9 mouse cellular contexts compared by ENCODE assay signal in genomic region chr8:108885450-108885849, GRCm38 (mm10).
DNase-seq lines count a peak whose midpoint lies in the region; ATAC-seq lines count a peak whose summit lies in the region.
"Had no signal": no experiment of that assay in that cellular context is flagged by ENCODE, and none has a peak within 500 bp of the region (broad histone marks: within the 10 kb centered on the region; RNA-seq: fewer than 3 reads in every experiment).

No protein-coding gene starts in this region.

- no peak overlapping the region for H3K9ac ChIP-seq in intestine, embryonic 15.5 days
- H3K9ac ChIP-seq: liver, embryonic 13.5 days had no signal

- peaks cover 8% of the 10 kb centered on the region; the same call in 1 of the 2 replicates for H3K27me3 ChIP-seq in embryonic facial prominence, embryonic 10.5 days (replicated peaks; ENCODE audit: low read depth, poor library complexity, severe bottlenecking)
- H3K27me3 ChIP-seq in intestine, embryonic 15.5 days (replicated peaks), result no peaks in the 10 kb centered on the region
- peaks cover 12% of the 10 kb centered on the region; the same call in 1 of the 2 replicates for H3K27me3 ChIP-seq in midbrain, embryonic 10.5 days (ENCODE audit: low read depth, poor library complexity, severe bottlenecking)
- H3K27me3 ChIP-seq: liver, embryonic 13.5 days had no signal

- no peak overlapping the region for H3K4me2 ChIP-seq in intestine, embryonic 15.5 days (replicated peaks)
- H3K4me2 ChIP-seq: liver, embryonic 13.5 days had no signal

- ATAC-seq in intestine, embryonic 15.5 days, result no peak
- no peak for ATAC-seq in erythroblast, adult 5-6 weeks (replicated peaks; ENCODE audit: low FRiP score, poor library complexity, severe bottlenecking)

- peaks cover 25% of the 10 kb centered on the region for H3K36me3 ChIP-seq in embryonic facial prominence, embryonic 10.5 days (replicated peaks)
- no peaks in the 10 kb centered on the region for H3K36me3 ChIP-seq in intestine, embryonic 15.5 days
- peaks cover 15% of the 10 kb centered on the region for H3K36me3 ChIP-seq in midbrain, embryonic 10.5 days
- H3K36me3 ChIP-seq: liver, embryonic 13.5 days had no signal

- peak; percentile 41 for DNase-seq in adrenal gland, postnatal 10 days
- DNase-seq in adrenal gland, adult 2 months, result no peak
- no peak for DNase-seq in embryonic facial prominence, embryonic 10.5 days (ENCODE audit: low spot score)
- no peak for DNase-seq in midbrain, embryonic 10.5 days (ENCODE audit: low spot score)
- DNase-seq in urinary bladder, postnatal 25 days (ENCODE audit: low spot score), result no peak
- no peak for DNase-seq in MN1 (ENCODE audit: low spot score)
- DNase-seq: liver, embryonic 13.5 days had no signal

- H3K4me3 ChIP-seq in embryonic facial prominence, embryonic 10.5 days, result no peak overlapping the region
- H3K4me3 ChIP-seq in intestine, embryonic 15.5 days (replicated peaks), result no peak overlapping the region
- H3K4me3 ChIP-seq in midbrain, embryonic 10.5 days, result peak overlapping the region; percentile 14; the same call in 1 of the 2 replicates
- H3K4me3 ChIP-seq: liver, embryonic 13.5 days had no signal

- peak overlapping the region; percentile 21 for H3K27ac ChIP-seq in embryonic facial prominence, embryonic 10.5 days (replicated peaks)
- H3K27ac ChIP-seq in intestine, embryonic 15.5 days, result peak overlapping the region; percentile 42
- H3K27ac ChIP-seq in midbrain, embryonic 10.5 days (replicated peaks), result peak overlapping the region; percentile 78
- H3K27ac ChIP-seq: liver, embryonic 13.5 days had no signal

- 75% methylated on average over 14 of the region's 14 CpGs for WGBS in embryonic facial prominence, embryonic 10.5 days
- WGBS in intestine, embryonic 15.5 days, result 67% methylated on average over 14 of the region's 14 CpGs
- 64% methylated on average over 14 of the region's 14 CpGs for WGBS in midbrain, embryonic 10.5 days

- peaks cover 69% of the 10 kb centered on the region for H3K4me1 ChIP-seq in embryonic facial prominence, embryonic 10.5 days
- H3K4me1 ChIP-seq in intestine, embryonic 15.5 days (replicated peaks), result peaks cover 39% of the 10 kb centered on the region
- H3K4me1 ChIP-seq in midbrain, embryonic 10.5 days, result peaks cover 79% of the 10 kb centered on the region

- H3K9me3 ChIP-seq in embryonic facial prominence, embryonic 10.5 days, result no peaks in the 10 kb centered on the region
- no peaks in the 10 kb centered on the region for H3K9me3 ChIP-seq in intestine, embryonic 15.5 days
- no peaks in the 10 kb centered on the region for H3K9me3 ChIP-seq in midbrain, embryonic 10.5 days (replicated peaks)
- H3K9me3 ChIP-seq: liver, embryonic 13.5 days had no signal

Comparison
In these comparisons a context has a peak if more than half of its experiments do, and no peak if none do; other contexts are left out.
1. H3K27ac ChIP-seq: peak in every context shown above with its lines; median percentile 78 in midbrain, embryonic 10.5 days; 42 in intestine, embryonic 15.5 days; 21 in embryonic facial prominence, embryonic 10.5 days.